Mouse (Mus musculus) heart, postnatal 0 days (tissue): ENCODE measurements around the gene Tbx1. TPM values are rescaled to one million over a fixed set of nuclear protein-coding genes. Genes with fewer than 3 reads are reported as not detected.

ENCODE experiments used
- ATAC-seq: fragments of 200-750 bp; cut with Nextera tagmentation; 2 replicates; pipeline ENCODE4 v1.8.0; 2017; ENCODE audit warnings: low read depth, moderate number of reproducible peaks, moderate library complexity; ENCODE audit not compliant: insufficient read depth
- DNase-seq: peaks from one replicate; pipeline ENCODE4 v3.0.0-alpha.2; 2016; ENCODE audit warnings: low spot score
- H3K27ac ChIP-seq: fragments of 300-500 bp; sonication (generic); 2 replicates; pipeline ENCODE4 v1.5.1; 2014; ENCODE audit warnings: low read depth, mild to moderate bottlenecking
- H3K27me3 ChIP-seq: fragments of 300-500 bp; sonication (generic); 2 replicates; pipeline ENCODE4 v1.6.1; 2014; ENCODE audit warnings: low read length, mixed read lengths; ENCODE audit not compliant: control insufficient read depth, insufficient read depth
- H3K36me3 ChIP-seq: fragments of 300-500 bp; sonication (generic); replicated peaks from 2 replicates; pipeline ENCODE4 v1.6.1; 2014; ENCODE audit warnings: low read length, mixed read lengths; ENCODE audit not compliant: control insufficient read depth, insufficient read depth
- H3K4me1 ChIP-seq: fragments of 300-500 bp; sonication (generic); 2 replicates; pipeline ENCODE4 v1.6.1; 2014; ENCODE audit warnings: antibody characterized with exemption; ENCODE audit not compliant: control insufficient read depth, insufficient read depth
- H3K4me2 ChIP-seq: fragments of 300-500 bp; sonication (generic); 2 replicates; pipeline ENCODE4 v1.6.1; 2014; ENCODE audit warnings: low read depth, mild to moderate bottlenecking, low read length, moderate library complexity
- H3K4me3 ChIP-seq: fragments of 300-500 bp; sonication (generic); 2 replicates; pipeline ENCODE4 v1.5.1; 2014; ENCODE audit warnings: low read depth, low read length
- H3K9ac ChIP-seq: fragments of 300-500 bp; sonication (generic); replicated peaks from 2 replicates; pipeline ENCODE4 v1.6.1; 2014; ENCODE audit warnings: low read depth, low read length, mixed read lengths
- H3K9me3 ChIP-seq: fragments of 300-500 bp; sonication (generic); replicated peaks from 2 replicates; pipeline ENCODE4 v1.6.1; 2016; ENCODE audit warnings: low read length; ENCODE audit not compliant: control insufficient read depth
- CTCF ChIP-seq: IDR thresholded peaks from 2 replicates; pipeline ENCODE4 v1.5.1; 2016; ENCODE audit warnings: antibody characterized with exemption, control low read depth, low read depth
- EP300 ChIP-seq: IDR thresholded peaks from 2 replicates; pipeline ENCODE4 v1.6.1; 2016; ENCODE audit warnings: antibody characterized with exemption, low read depth
- WGBS: fragments of 180-500 bp; shearing (Covaris S2); extraction: QIAGEN DNeasy Blood & Tissue Kit; methylation state at CpG from one replicate; pipeline ENCODE4 v1.1.7; 2014; 5-methylcytosine and 5-hydroxymethylcytosine counted together
- polyA plus RNA-seq: library from polyadenylated mRNA; unstranded; fragments of >200 nt; fragmentation: Nextera tagmentation; extraction: Ambion mirVana; gene quantifications from 2 replicates; pipeline ENCODE4 v1.2.1, GENCODE M21; 2015
- total RNA-seq: library from RNA; depleted of rRNA; stranded (reverse); fragments of >200 nt; gene quantifications from 2 replicates; pipeline ENCODE4 v1.2.3, GENCODE M21; 2014; ENCODE audit warnings: low replicate concordance

Gene Tbx1
- total and polyA plus RNA-seq, 2 experiments from 2014 or later, result 0.14 to 2.1 TPM

DNA sequence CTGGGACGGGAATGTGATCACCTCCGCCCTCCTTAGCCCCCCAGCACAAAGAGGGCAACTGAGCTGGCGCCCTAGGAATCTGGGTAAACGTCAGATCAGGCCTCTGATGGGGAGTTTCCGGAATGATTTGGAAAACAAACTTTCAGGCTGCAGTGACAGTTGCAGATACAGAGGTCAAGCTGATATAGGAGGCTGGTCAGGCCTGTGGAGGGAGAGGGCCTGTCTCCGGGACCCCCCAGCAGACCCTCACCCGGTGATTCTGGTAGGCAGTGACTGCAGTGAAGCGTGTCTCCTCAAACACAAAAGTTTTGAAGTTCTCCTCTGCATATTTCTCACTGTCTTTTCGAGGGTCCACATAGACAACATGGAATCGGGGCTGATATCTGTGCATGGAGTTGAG is 7.3 kb downstream of the Tbx1 start:
- H3K36me3 ChIP-seq, result no peaks in the 10 kb centered on the region
- peaks cover 15% of the 10 kb centered on the region for H3K4me1 ChIP-seq
- no peak for DNase-seq
- no peaks in the 10 kb centered on the region for H3K9me3 ChIP-seq
- H3K9ac ChIP-seq, result no peak overlapping the region
- H3K4me2 ChIP-seq, result no peak overlapping the region
- H3K4me3 ChIP-seq, result no peak overlapping the region
- TF ChIP-seq CTCF (no peak), EP300 (no peak)
- no peak overlapping the region for H3K27ac ChIP-seq
- H3K27me3 ChIP-seq, result peaks cover 95% of the 10 kb centered on the region
- 53% methylated on average over 10 of the region's 10 CpGs for WGBS
- ATAC-seq, result no peak

DNA sequence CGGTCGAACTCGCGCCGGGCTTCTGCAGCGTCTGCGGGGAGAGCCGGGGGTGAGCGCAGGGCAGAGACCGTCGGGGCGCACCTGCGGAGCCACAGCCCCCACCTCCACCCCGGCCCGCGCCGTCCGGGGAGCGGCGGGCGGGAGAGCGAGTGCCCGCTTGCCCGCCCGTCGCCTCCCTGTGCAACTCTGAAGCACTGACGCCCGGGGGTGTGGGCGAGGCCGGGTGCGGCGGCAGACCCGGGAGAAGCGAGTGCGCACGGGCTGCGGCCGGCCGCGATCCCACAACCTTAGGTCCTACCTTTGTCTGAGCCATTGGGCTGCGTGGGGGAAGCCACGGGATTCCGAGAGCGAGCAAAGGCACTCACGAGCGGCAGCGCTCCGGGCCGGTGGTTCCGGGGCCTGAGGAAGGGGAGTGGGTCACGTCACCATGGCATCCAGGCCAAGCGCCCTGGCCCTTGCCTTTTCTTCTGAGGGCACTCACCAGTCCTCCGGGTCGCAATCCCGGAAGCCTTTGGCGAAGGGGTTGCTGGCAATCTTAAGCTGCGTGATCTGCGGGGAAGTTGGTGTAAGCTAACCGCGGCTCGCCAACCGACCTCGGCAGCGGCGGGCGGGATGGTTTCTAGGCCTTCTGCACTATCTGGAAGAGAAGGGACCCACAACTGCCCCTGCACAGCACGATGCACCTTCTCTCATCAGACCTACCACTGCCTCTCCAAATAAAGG is 7.9 kb downstream of the Tbx1 start:
- Histone ChIP-seq H3K27ac (no peak overlapping the region), H3K4me2 (peak overlapping the region; percentile 66), H3K4me1 (peaks cover 15% of the 10 kb centered on the region), H3K9ac (no peak overlapping the region), H3K36me3 (no peaks in the 10 kb centered on the region), H3K9me3 (no peaks in the 10 kb centered on the region), H3K27me3 (peaks cover 95% of the 10 kb centered on the region), H3K4me3 (peak overlapping the region; percentile 45)
- TF ChIP-seq CTCF (no peak), EP300 (no peak)
- WGBS, result 6% methylated on average over 64 of the region's 67 CpGs
- ATAC-seq (no peak), DNase-seq (no peak)

DNA sequence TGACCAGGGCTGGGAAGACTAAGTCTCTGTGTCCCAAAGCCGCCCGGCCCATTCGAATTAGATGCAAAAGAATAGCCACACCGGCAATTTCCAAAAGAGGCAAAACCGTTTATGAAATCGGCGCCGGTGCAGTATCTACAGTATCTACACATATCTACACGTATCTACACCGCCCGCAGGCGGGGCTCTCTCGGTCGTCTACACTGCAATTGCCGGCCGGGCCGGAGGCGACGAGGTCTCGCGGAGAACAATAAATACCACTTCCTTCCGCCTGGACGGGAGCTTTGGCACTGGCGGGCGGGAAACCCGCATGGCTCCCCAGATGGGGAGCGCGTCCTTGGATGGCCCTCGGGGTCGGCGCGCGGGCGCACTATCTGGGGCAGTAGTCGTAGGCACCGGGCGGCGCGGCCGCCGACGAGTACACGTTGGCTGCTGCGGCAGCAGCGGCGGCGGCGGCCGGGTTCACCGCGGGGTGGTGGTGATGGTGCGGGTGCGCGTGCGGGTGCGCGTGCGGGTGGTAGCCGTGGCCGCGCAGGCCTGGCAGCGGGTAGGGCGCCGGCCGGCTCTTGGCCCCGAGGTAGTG is 8.8 kb downstream of the Tbx1 start:
- H3K27ac ChIP-seq, result no peak overlapping the region
- peaks cover 87% of the 10 kb centered on the region for H3K27me3 ChIP-seq
- no peaks in the 10 kb centered on the region for H3K9me3 ChIP-seq
- H3K4me3 ChIP-seq, result peak overlapping the region; percentile 45
- WGBS, result 5% methylated on average over 57 of the region's 66 CpGs
- no peaks in the 10 kb centered on the region for H3K36me3 ChIP-seq
- no peak for TF ChIP-seq CTCF
- TF ChIP-seq EP300, result no peak
- DNase-seq (no peak), ATAC-seq (no peak)
- peak overlapping the region; percentile 66 for H3K4me2 ChIP-seq
- H3K9ac ChIP-seq, result 0 out of 2 replicates have a peak overlapping the region, but pooled peaks have one; percentile 5
- H3K4me1 ChIP-seq, result peaks cover 15% of the 10 kb centered on the region

DNA sequence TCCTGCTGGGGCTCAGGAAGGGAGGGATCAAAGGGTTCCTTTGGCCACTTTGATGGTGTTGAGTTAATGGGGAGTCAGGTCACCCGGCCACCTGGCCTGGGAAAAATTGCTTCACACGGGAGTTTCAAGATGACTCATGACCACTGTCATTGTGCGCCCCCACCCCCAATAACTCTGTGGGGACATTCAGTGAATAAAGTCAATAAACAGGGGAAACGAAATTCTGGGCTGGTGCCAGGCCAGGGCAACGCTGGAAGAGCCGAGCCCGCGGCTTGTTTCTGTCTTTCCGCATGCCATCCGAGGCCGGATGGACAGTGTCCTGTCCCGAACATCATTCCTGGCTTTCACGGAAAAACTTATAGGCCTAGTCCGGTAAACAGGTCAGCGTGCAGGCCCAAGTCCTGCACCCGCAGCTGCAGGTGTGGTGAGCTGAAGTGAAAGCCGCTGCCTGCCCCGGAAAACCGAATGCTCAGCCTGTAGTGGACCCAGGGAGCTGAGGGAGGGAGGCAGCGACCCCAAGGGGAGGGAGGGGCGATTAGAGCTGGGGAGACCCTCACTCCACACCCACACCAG is 9.3 kb downstream of the Tbx1 start:
- DNase-seq (no peak), ATAC-seq (no peak)
- Histone ChIP-seq H3K4me1 (peaks cover 11% of the 10 kb centered on the region; the same call in 1 of the 2 replicates), H3K36me3 (no peaks in the 10 kb centered on the region), H3K4me3 (peak overlapping the region; percentile 45), H3K4me2 (peak overlapping the region; percentile 66), H3K27me3 (peaks cover 81% of the 10 kb centered on the region), H3K27ac (no peak overlapping the region), H3K9me3 (no peaks in the 10 kb centered on the region), H3K9ac (0 out of 2 replicates have a peak overlapping the region, but pooled peaks have one; percentile 5)
- no peak for TF ChIP-seq EP300
- no peak for TF ChIP-seq CTCF
- 25% methylated on average over 21 of the region's 21 CpGs for WGBS

DNA sequence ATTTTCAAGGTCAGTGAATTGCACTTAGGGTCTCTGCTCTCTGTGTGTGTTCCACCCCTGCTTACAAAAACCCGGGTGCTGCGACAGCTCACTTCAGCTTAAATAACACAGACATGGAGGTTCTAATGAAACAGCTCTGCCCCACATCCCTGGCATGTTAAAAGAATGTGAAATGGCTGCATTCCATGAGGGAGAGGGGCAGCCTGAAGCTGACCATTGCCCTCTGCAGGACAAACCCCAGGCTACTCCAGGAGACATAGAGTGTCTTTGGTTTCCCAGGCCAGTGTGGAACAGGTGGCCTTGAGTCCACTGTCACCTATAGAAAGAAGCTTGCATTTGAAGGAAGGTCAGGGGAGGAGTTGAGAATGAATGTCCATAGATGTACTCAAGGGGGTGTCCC is 10.1 kb downstream of the Tbx1 start:
- Histone ChIP-seq H3K4me2 (no peak overlapping the region), H3K9me3 (no peaks in the 10 kb centered on the region), H3K9ac (no peak overlapping the region), H3K27me3 (peaks cover 74% of the 10 kb centered on the region), H3K4me1 (peaks cover 11% of the 10 kb centered on the region; the same call in 1 of the 2 replicates), H3K27ac (no peak overlapping the region), H3K36me3 (no peaks in the 10 kb centered on the region), H3K4me3 (no peak overlapping the region)
- no peak for TF ChIP-seq EP300
- peak; percentile 42 for TF ChIP-seq CTCF
- WGBS, result 20% methylated on average over 2 of the region's 2 CpGs
- DNase-seq (no peak), ATAC-seq (no peak)
